Mouse (Mus musculus): ENCODE measurements at regions not wholly inside any gene's neighbourhood (a gene's known extent, or its start where the extent isn't known, plus 50 kb on each side); places are given as distances from the start of the nearest gene placed in this dataset.

DNA sequence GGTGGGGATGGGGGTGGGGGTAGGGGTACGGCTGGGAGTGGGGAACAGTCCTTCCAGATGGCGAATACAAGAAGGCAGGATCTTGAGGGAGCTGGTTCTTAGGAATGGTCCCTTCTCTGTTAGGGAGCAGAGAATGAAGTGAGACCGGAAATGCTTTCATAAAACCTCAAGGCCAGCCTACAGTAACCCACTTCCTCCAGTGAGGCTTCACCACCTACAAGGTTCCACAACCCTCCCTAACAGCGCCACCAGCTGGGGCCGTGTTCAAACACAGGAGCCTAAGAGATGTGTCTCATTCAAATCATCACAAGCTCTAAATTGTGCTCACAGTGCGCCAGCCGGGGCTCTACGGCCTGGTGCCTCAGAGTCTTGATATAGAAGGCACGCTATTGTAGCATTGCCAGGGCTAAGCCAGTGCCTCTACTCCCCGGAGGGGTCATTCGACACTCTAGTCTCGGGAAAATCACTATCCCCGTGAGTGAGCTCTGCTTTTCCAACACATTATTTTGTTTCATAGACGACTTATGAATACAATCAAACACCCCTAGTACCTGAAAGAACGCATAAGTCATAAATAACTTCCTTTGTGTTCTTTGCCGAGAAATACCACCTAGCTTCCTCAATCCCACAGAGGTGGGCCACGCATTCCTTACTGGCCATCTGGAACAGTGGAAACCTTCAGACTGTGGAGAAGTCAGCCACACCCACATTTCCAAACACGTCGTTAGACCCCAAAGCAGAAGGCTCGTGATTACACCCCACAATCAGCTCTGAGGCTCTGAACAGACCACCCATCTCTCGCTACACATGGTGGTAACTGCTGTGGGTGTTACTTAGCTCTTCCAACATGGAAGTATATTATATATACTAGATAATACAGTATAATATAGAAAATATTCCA, 209.3 kb upstream of the Tgfbr2 start:
- no peaks in the 10 kb centered on the region for H3K36me3 ChIP-seq (ENCODE audit: control insufficient read depth, insufficient read depth)
- peak overlapping the region; percentile 42 for H3K4me3 ChIP-seq (ENCODE audit: low read length)
- peaks cover 17% of the 10 kb centered on the region for H3K4me1 ChIP-seq (ENCODE audit: control insufficient read depth, insufficient read depth, low read length)
- peak overlapping the region; percentile 84 for H3K27ac ChIP-seq (ENCODE audit: low read length)
- ATAC-seq (replicated peaks; ENCODE audit: extremely low read depth, insufficient read depth, low FRiP score) = peak; percentile 80
- no peaks in the 10 kb centered on the region for H3K9me3 ChIP-seq (replicated peaks; ENCODE audit: control insufficient read depth, low read length)
- peak overlapping the region; percentile 71 for H3K4me2 ChIP-seq (ENCODE audit: low read depth, low read length)
- peak overlapping the region; percentile 64 for H3K9ac ChIP-seq (ENCODE audit: low read length)
- WGBS = 51% methylated on average over 21 of the region's 21 CpGs
- no peaks in the 10 kb centered on the region for H3K27me3 ChIP-seq (ENCODE audit: control insufficient read depth, insufficient read depth, low read length)

- Histone ChIP-seq H3K27me3 (ENCODE audit: control insufficient read depth, insufficient read depth, low read length) (no peaks in the 10 kb centered on the region), H3K4me1 (ENCODE audit: control insufficient read depth, insufficient read depth, low read length) (peaks cover 17% of the 10 kb centered on the region), H3K9me3 (replicated peaks; ENCODE audit: control insufficient read depth, low read length) (no peaks in the 10 kb centered on the region), H3K4me3 (ENCODE audit: low read length) (peak overlapping the region; percentile 42), H3K27ac (ENCODE audit: low read length) (peak overlapping the region; percentile 84), H3K4me2 (ENCODE audit: low read depth, low read length) (peak overlapping the region; percentile 71), H3K9ac (ENCODE audit: low read length) (peak overlapping the region; percentile 64), H3K36me3 (ENCODE audit: control insufficient read depth, insufficient read depth) (no peaks in the 10 kb centered on the region)
- WGBS = 15% methylated on average over 18 of the region's 18 CpGs
- ATAC-seq (replicated peaks; ENCODE audit: extremely low read depth, insufficient read depth, low FRiP score) = peak; percentile 54
Observed at GRCm38 (mm10) chr9:116383411-116384101, 208.4 kb upstream of the Tgfbr2 start.

- Histone ChIP-seq H3K27ac (ENCODE audit: low read length) (no peak overlapping the region), H3K4me3 (ENCODE audit: low read length) (no peak overlapping the region), H3K9ac (ENCODE audit: low read length) (no peak overlapping the region), H3K4me2 (ENCODE audit: low read depth, low read length) (no peak overlapping the region), H3K9me3 (replicated peaks; ENCODE audit: control insufficient read depth, low read length) (no peaks in the 10 kb centered on the region), H3K27me3 (ENCODE audit: control insufficient read depth, insufficient read depth, low read length) (no peaks in the 10 kb centered on the region), H3K36me3 (ENCODE audit: control insufficient read depth, insufficient read depth) (no peaks in the 10 kb centered on the region), H3K4me1 (ENCODE audit: control insufficient read depth, insufficient read depth, low read length) (peaks cover 6% of the 10 kb centered on the region)
- no peak for ATAC-seq (replicated peaks; ENCODE audit: extremely low read depth, insufficient read depth, low FRiP score)
- WGBS = 77% methylated on average over 1 of the region's 1 CpGs
Observed at GRCm38 (mm10) chr9:116377706-116378105, 202.5 kb upstream of the Tgfbr2 start.

DNA sequence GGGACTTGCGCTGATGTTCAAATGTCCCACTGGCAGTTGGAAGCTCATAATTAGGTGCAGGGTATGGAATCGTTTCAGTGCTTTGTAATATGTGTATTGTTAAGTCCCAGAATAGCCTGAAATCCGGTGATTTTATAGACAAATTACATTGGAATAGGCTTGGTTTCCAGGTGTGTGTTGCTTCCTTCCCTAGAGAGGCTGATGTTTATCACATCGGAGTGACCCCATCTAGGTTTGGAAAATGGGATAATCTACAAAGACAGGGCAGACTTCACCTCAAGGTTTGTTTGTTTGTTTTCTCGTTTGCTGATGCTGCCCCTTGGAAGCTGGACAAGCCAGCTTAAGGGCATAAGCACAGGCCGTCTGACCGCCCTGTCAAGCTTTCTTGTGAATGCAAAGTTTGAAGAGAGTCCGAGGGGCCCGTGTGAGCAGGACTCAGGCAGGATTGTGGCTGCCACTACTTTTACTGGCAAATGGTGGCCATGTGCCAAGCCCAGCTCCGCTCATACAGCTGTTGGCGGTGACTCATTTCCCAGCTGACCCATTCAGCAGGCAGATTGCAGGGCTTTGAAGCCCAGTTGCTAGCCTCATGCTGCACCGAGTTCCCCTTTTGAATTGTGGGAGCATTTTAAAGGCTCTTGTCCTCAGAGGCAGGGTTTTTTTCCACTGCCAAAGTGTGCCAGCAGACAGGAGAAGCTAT, 200.6 kb upstream of the Tgfbr2 start:
- Histone ChIP-seq H3K27ac (ENCODE audit: low read length) (no peak overlapping the region), H3K4me1 (ENCODE audit: control insufficient read depth, insufficient read depth, low read length) (peaks cover 6% of the 10 kb centered on the region), H3K27me3 (ENCODE audit: control insufficient read depth, insufficient read depth, low read length) (no peaks in the 10 kb centered on the region), H3K4me2 (ENCODE audit: low read depth, low read length) (no peak overlapping the region), H3K9me3 (replicated peaks; ENCODE audit: control insufficient read depth, low read length) (no peaks in the 10 kb centered on the region), H3K4me3 (ENCODE audit: low read length) (no peak overlapping the region), H3K36me3 (ENCODE audit: control insufficient read depth, insufficient read depth) (no peaks in the 10 kb centered on the region), H3K9ac (ENCODE audit: low read length) (no peak overlapping the region)
- peak; percentile 77 for ATAC-seq (replicated peaks; ENCODE audit: extremely low read depth, insufficient read depth, low FRiP score)
- 51% methylated on average over 12 of the region's 12 CpGs for WGBS

GRCm38 (mm10) chr9:116374343-116374742, 199.2 kb upstream of the Tgfbr2 start:
- Histone ChIP-seq H3K9me3 (replicated peaks; ENCODE audit: control insufficient read depth, low read length) (no peaks in the 10 kb centered on the region), H3K9ac (ENCODE audit: low read length) (no peak overlapping the region), H3K4me3 (ENCODE audit: low read length) (no peak overlapping the region), H3K27me3 (ENCODE audit: control insufficient read depth, insufficient read depth, low read length) (no peaks in the 10 kb centered on the region), H3K4me2 (ENCODE audit: low read depth, low read length) (no peak overlapping the region), H3K27ac (ENCODE audit: low read length) (no peak overlapping the region), H3K36me3 (ENCODE audit: control insufficient read depth, insufficient read depth) (no peaks in the 10 kb centered on the region), H3K4me1 (ENCODE audit: control insufficient read depth, insufficient read depth, low read length) (peaks cover 6% of the 10 kb centered on the region)
- no peak for ATAC-seq (replicated peaks; ENCODE audit: extremely low read depth, insufficient read depth, low FRiP score)
- 78% methylated on average over 4 of the region's 4 CpGs for WGBS

DNA sequence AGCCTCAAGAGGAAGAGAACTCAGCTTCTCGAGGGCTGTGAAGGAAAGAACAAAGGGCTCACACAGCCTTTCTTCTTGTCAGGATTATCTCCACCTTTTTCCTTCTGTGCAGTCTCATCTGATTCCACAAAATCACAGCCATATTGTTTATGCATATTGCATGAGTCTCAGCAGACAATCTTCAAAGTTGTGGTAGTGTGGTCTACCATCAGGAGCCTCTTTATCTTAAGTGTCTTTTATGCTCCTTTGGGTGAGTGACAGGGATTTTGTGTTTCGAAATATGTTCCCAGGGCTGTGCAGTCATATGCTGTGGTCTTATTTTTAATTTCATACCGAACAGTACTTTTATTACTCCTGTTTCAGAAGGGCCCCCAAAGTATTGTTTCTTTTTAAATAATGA, 198.2 kb upstream of the Tgfbr2 start:
- H3K36me3 ChIP-seq (ENCODE audit: control insufficient read depth, insufficient read depth) = no peaks in the 10 kb centered on the region
- no peak overlapping the region for H3K27ac ChIP-seq (ENCODE audit: low read length)
- H3K4me1 ChIP-seq (ENCODE audit: control insufficient read depth, insufficient read depth, low read length) = peaks cover 6% of the 10 kb centered on the region
- no peak overlapping the region for H3K4me3 ChIP-seq (ENCODE audit: low read length)
- no peak overlapping the region for H3K9ac ChIP-seq (ENCODE audit: low read length)
- no peak for ATAC-seq (replicated peaks; ENCODE audit: extremely low read depth, insufficient read depth, low FRiP score)
- no peaks in the 10 kb centered on the region for H3K27me3 ChIP-seq (ENCODE audit: control insufficient read depth, insufficient read depth, low read length)
- WGBS = 56% methylated on average over 3 of the region's 3 CpGs
- no peak overlapping the region for H3K4me2 ChIP-seq (ENCODE audit: low read depth, low read length)
- H3K9me3 ChIP-seq (replicated peaks; ENCODE audit: control insufficient read depth, low read length) = no peaks in the 10 kb centered on the region

DNA sequence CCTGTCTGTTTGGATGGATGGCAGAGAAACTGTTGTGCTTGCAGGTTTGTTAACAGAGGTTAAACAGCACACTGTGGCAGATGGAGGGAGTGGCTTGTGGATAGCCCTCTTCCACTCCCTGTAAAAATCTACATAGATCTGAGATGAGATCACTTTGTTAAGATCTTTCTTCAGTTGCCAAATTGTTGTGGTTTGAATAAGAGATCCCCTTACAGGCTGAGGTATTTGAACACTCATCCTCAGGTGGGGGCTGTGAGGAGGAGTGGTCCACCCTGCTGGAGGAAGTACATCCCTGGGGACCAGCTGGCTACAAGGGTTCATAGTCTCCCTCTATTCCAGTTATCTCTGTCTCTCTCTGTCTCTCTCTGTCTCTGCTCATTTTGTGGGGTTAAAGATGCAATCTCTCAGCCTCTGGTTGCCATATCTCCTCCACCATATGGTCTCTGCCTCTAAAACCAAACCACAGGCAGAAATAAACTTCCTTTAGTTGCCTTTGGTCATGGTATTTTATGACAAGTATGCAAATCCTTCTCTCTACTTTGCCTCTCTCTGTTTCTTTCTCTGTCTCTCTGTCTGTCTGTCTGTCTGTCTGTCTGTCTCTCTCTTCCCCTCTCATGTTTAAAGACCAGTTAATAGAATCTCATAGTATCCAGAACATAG, 194.0 kb upstream of the Tgfbr2 start:
- Histone ChIP-seq H3K4me1 (ENCODE audit: control insufficient read depth, insufficient read depth, low read length) (no peaks in the 10 kb centered on the region), H3K4me3 (ENCODE audit: low read length) (no peak overlapping the region), H3K9me3 (replicated peaks; ENCODE audit: control insufficient read depth, low read length) (no peaks in the 10 kb centered on the region), H3K36me3 (ENCODE audit: control insufficient read depth, insufficient read depth) (no peaks in the 10 kb centered on the region), H3K9ac (ENCODE audit: low read length) (no peak overlapping the region), H3K4me2 (ENCODE audit: low read depth, low read length) (no peak overlapping the region), H3K27me3 (ENCODE audit: control insufficient read depth, insufficient read depth, low read length) (no peaks in the 10 kb centered on the region), H3K27ac (ENCODE audit: low read length) (no peak overlapping the region)
- ATAC-seq (replicated peaks; ENCODE audit: extremely low read depth, insufficient read depth, low FRiP score) = no peak

GRCm38 (mm10) chr9:116366713-116367112, 191.6 kb upstream of the Tgfbr2 start:
- Histone ChIP-seq H3K9ac (ENCODE audit: low read length) (no peak overlapping the region), H3K27ac (ENCODE audit: low read length) (no peak overlapping the region), H3K9me3 (replicated peaks; ENCODE audit: control insufficient read depth, low read length) (peaks cover 3% of the 10 kb centered on the region), H3K36me3 (ENCODE audit: control insufficient read depth, insufficient read depth) (no peaks in the 10 kb centered on the region), H3K4me3 (ENCODE audit: low read length) (no peak overlapping the region), H3K27me3 (ENCODE audit: control insufficient read depth, insufficient read depth, low read length) (no peaks in the 10 kb centered on the region), H3K4me2 (ENCODE audit: low read depth, low read length) (no peak overlapping the region), H3K4me1 (ENCODE audit: control insufficient read depth, insufficient read depth, low read length) (no peaks in the 10 kb centered on the region)
- 87% methylated on average over 7 of the region's 7 CpGs for WGBS
- no peak for ATAC-seq (replicated peaks; ENCODE audit: extremely low read depth, insufficient read depth, low FRiP score)

All from heart, embryonic 16.5 days (tissue).